Mouse (Mus musculus) C2C12 (cell line): Measurements from ENCODE around the gene Emg1. TPM values are rescaled to one million over a fixed set of nuclear protein-coding genes. Genes with fewer than 3 reads are reported as not detected.

Source experiments
- H3K27me3 ChIP-seq: one replicate; pipeline ENCODE4 v1.6.1; 2011; ENCODE audit not compliant: control insufficient read depth, insufficient read depth, insufficient read length
- H3K36me3 ChIP-seq: one replicate; pipeline ENCODE4 v1.6.1; 2011; ENCODE audit not compliant: control insufficient read depth, insufficient read depth
- H3K4me3 ChIP-seq: one replicate; pipeline ENCODE4 v1.5.1; 2011; ENCODE audit warnings: mild to moderate bottlenecking, control low read depth; ENCODE audit not compliant: poor library complexity, insufficient read depth, severe bottlenecking
- H3K79me2 ChIP-seq: one replicate; pipeline ENCODE4 v1.6.1; 2011; ENCODE audit not compliant: control insufficient read depth, insufficient read depth
- H3K79me3 ChIP-seq: one replicate; pipeline ENCODE4 v1.6.1; 2011; ENCODE audit warnings: low read depth, control low read depth
- H3ac ChIP-seq: one replicate; pipeline ENCODE3; 2011; ENCODE audit warnings: low read depth; ENCODE audit not compliant: control insufficient read depth, insufficient read length
- CEBPB ChIP-seq: IDR thresholded peaks from one replicate; pipeline ENCODE4 v1.6.1; 2011; ENCODE audit warnings: low read depth, mild to moderate bottlenecking, control low read depth, moderate library complexity
- CTCF ChIP-seq: IDR thresholded peaks from one replicate; pipeline ENCODE4 v1.5.1; 2011; ENCODE audit not compliant: control insufficient read depth, insufficient read depth, insufficient read length
- FOSL1 ChIP-seq: IDR thresholded peaks from one replicate; pipeline ENCODE4 v1.8.0; 2011; ENCODE audit warnings: mild to moderate bottlenecking, low read length; ENCODE audit not compliant: poor library complexity, insufficient read depth, severe bottlenecking
- MAX ChIP-seq: IDR thresholded peaks from one replicate; pipeline ENCODE4 v1.6.1; 2011; ENCODE audit warnings: mild to moderate bottlenecking, control low read depth
- MYOD1 ChIP-seq: IDR thresholded peaks from one replicate; pipeline ENCODE4 v1.6.1; 2011; ENCODE audit warnings: low read depth; ENCODE audit not compliant: control insufficient read depth, insufficient read length
- MYOG ChIP-seq: IDR thresholded peaks from one replicate; pipeline ENCODE4 v1.6.1; 2011; ENCODE audit not compliant: control insufficient read depth, insufficient read length; ENCODE audit errors: extremely low read depth
- USF1 ChIP-seq: IDR thresholded peaks from one replicate; pipeline ENCODE4 v1.6.1; 2011; ENCODE audit warnings: low read depth, mild to moderate bottlenecking, control low read depth, moderate library complexity
- microRNA-seq: library from miRNA; unstranded; fragments of <30 nt; microRNA quantifications from one replicate; pipeline ENCODE4, GENCODE M21; 2019; ENCODE audit warnings: borderline microRNAs expressed
- polyA plus RNA-seq: library from polyadenylated mRNA; unstranded; fragments of >200 nt; fragmentation: generic; extraction: Trizol; gene quantifications from one replicate; pipeline ENCODE4 v1.2.1, GENCODE M21; 2012; ENCODE audit warnings: missing spikeins

Emg1 gene
- polyA plus RNA-seq, 1 experiment, result 208 TPM

- no peak overlapping the region for H3K4me3 ChIP-seq
Measured at GRCm38 (mm10) chr6:124661156-124661806, 50.7 kb downstream of the Emg1 start.

DNA sequence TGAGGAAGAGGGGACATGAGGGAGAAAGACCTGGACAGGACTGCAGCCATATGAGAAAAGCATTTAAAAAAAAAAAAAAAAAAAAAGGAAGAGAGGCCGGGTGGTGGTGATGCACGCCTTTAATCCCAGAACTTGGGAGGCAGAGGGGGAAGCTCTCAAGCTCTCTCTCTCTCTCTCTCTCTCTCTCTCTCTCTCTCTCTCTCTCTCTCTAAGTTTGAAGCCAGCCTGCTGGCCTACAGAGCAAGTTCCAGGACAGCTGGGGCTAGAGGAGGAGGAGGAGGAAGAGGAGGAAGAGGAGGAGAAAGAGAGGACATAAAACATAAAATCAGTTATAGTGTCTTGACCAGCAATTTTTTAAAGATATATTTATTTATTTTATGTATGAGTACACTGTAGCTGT is 53.9 kb downstream of the Emg1 start:
- no peaks in the 10 kb centered on the region for H3K27me3 ChIP-seq
- TF ChIP-seq USF1 (no peak), MAX (no peak), CTCF (no peak), MYOD1 (no peak), MYOG (no peak), FOSL1 (no peak)
- H3ac ChIP-seq, result no peak overlapping the region
- no peaks in the 10 kb centered on the region for H3K79me2 ChIP-seq
- H3K4me3 ChIP-seq, result no peak overlapping the region
- no peaks in the 10 kb centered on the region for H3K36me3 ChIP-seq
- no peaks in the 10 kb centered on the region for H3K79me3 ChIP-seq

More at GRCm38 (mm10) chr6:124661156-124661806, 50.7 kb downstream of the Emg1 start:
- TF ChIP-seq MAX, result no peak
- TF ChIP-seq USF1, result no peak
- TF ChIP-seq CEBPB, result no peak
- no peak for TF ChIP-seq FOSL1
- TF ChIP-seq CTCF, result no peak
- TF ChIP-seq MYOD1, result no peak
- no peak for TF ChIP-seq MYOG
- Histone ChIP-seq H3ac (no peak overlapping the region), H3K27me3 (no peaks in the 10 kb centered on the region), H3K36me3 (no peaks in the 10 kb centered on the region), H3K79me3 (no peaks in the 10 kb centered on the region), H3K79me2 (peaks cover 10% of the 10 kb centered on the region)

GRCm38 (mm10) chr6:124655893-124656292 is 56.1 kb downstream of the Emg1 start:
- no peak overlapping the region for H3K4me3 ChIP-seq
- no peak overlapping the region for H3ac ChIP-seq
- H3K27me3 ChIP-seq, result no peaks in the 10 kb centered on the region
- H3K79me2 ChIP-seq, result no peaks in the 10 kb centered on the region
- H3K36me3 ChIP-seq, result no peaks in the 10 kb centered on the region
- no peak for TF ChIP-seq MYOG
- TF ChIP-seq MYOD1, result peak; percentile 50
- no peak for TF ChIP-seq MAX
- no peaks in the 10 kb centered on the region for H3K79me3 ChIP-seq

Small RNA genes within 50 kb of the gene (microRNA-seq; reads per million reads assigned to microRNA genes)
- gene Mir141 (3.0 reads per million, percentile 46 among the genes with 10 or more reads in this experiment), gene Mir200c (9.4 reads per million, percentile 58 among the genes with 10 or more reads in this experiment)

Other genes with a start within 250 kb of the Emg1 start
- 1.8 TPM for gene Clstn3, start 247.4 kb downstream of the Emg1 start, polyA plus RNA-seq
- 0.50 TPM for gene C1rl, start 219.1 kb downstream of the Emg1 start, polyA plus RNA-seq
- gene C1ra, start 199.8 kb downstream of the Emg1 start, polyA plus RNA-seq, result 0.62 TPM
- 0.05 TPM for gene C1s1, start 169.8 kb downstream of the Emg1 start, polyA plus RNA-seq
- gene C1rb, start 141.9 kb downstream of the Emg1 start, polyA plus RNA-seq, result not detected
- gene C1s2, start 76.1 kb downstream of the Emg1 start, polyA plus RNA-seq, result 0.04 TPM
- gene Lpcat3, start 49.2 kb downstream of the Emg1 start, polyA plus RNA-seq, result 55.4 TPM
- gene Phb2, start 158 bp upstream of the Emg1 start, polyA plus RNA-seq, result 456 TPM
- 8.2 TPM for gene Ptpn6, start 26.5 kb upstream of the Emg1 start, polyA plus RNA-seq
- gene Grcc10, start 29.2 kb upstream of the Emg1 start, polyA plus RNA-seq, result 294 TPM
- not detected for gene Gm45234, start 43.8 kb upstream of the Emg1 start, polyA plus RNA-seq
- 47.0 TPM for gene Atn1, start 44.3 kb upstream of the Emg1 start, polyA plus RNA-seq
- 5.5 TPM for gene Eno2, start 57.5 kb upstream of the Emg1 start, polyA plus RNA-seq
- 0.13 TPM for gene Lrrc23, start 67.5 kb upstream of the Emg1 start, polyA plus RNA-seq
- 24.8 TPM for gene Spsb2, start 96.5 kb upstream of the Emg1 start, polyA plus RNA-seq
- 604 TPM for gene Tpi1, start 102.1 kb upstream of the Emg1 start, polyA plus RNA-seq
- gene Usp5, start 117.3 kb upstream of the Emg1 start, polyA plus RNA-seq, result 132 TPM
- 69.9 TPM for gene Cdca3, start 117.4 kb upstream of the Emg1 start, polyA plus RNA-seq
- not detected for gene Gnb3, start 128.1 kb upstream of the Emg1 start, polyA plus RNA-seq
- 1.1 TPM for gene P3h3, start 145.6 kb upstream of the Emg1 start, polyA plus RNA-seq
- gene Gpr162, start 151.8 kb upstream of the Emg1 start, polyA plus RNA-seq, result 0.05 TPM
- gene Cd4, start 176.0 kb upstream of the Emg1 start, polyA plus RNA-seq, result not detected
- gene Lag3, start 199.5 kb upstream of the Emg1 start, polyA plus RNA-seq, result 0.44 TPM
- 1,903 TPM for gene Ptms, start 207.9 kb upstream of the Emg1 start, polyA plus RNA-seq
- gene Mlf2, start 219.2 kb upstream of the Emg1 start, polyA plus RNA-seq, result 547 TPM